Mouse (Mus musculus): ENCODE data around the gene Rchy1. TPM values are rescaled to one million over a fixed set of nuclear protein-coding genes. Genes with fewer than 3 reads are reported as not detected.
"Not testable (repeated sequence)": the region's sequence is repeated elsewhere in the genome, so short reads cannot be mapped to it uniquely, and the experiment has no call there.

Gene Rchy1
- polyA plus RNA-seq, 1 experiment from 2014 or later = 64.3 TPM

- Histone ChIP-seq H3K9ac (no peak overlapping the region), H3K27ac (no peak overlapping the region), H3K4me2 (replicated peaks) (no peak overlapping the region), H3K36me3 (replicated peaks; ENCODE audit: control insufficient read depth, insufficient read depth) (peaks cover 46% of the 10 kb centered on the region), H3K9me3 (ENCODE audit: control insufficient read depth, low read length) (no peaks in the 10 kb centered on the region), H3K27me3 (ENCODE audit: control insufficient read depth, insufficient read depth, low read length) (no peaks in the 10 kb centered on the region), H3K4me3 (replicated peaks; ENCODE audit: low read length) (no peak overlapping the region), H3K4me1 (replicated peaks; ENCODE audit: control insufficient read depth, insufficient read depth, low read length) (no peaks in the 10 kb centered on the region)
- DNase-seq (ENCODE audit: low spot score) = no peak
- 95% methylated on average over 4 of the region's 4 CpGs for WGBS
- ATAC-seq (ENCODE audit: low FRiP score) = no peak
These were observed 15.9 kb downstream of the Rchy1 start for GRCm38 (mm10) chr5:91947008-91947407.

GRCm38 (mm10) chr5:91945609-91946008 lies 17.3 kb downstream of the Rchy1 start:
- H3K27ac ChIP-seq; H3K4me1 ChIP-seq (replicated peaks; ENCODE audit: control insufficient read depth, insufficient read depth, low read length); H3K27me3 ChIP-seq (ENCODE audit: control insufficient read depth, insufficient read depth, low read length); H3K9me3 ChIP-seq (ENCODE audit: control insufficient read depth, low read length); DNase-seq (ENCODE audit: low spot score); H3K4me2 ChIP-seq (replicated peaks); H3K9ac ChIP-seq; H3K4me3 ChIP-seq (replicated peaks; ENCODE audit: low read length): not testable (repeated sequence)
- WGBS = 50% methylated on average over 1 of the region's 1 CpGs
- 0 out of 2 replicates have a peak, but pooled peaks have one; percentile 24 for ATAC-seq (ENCODE audit: low FRiP score)
- peaks cover 32% of the 10 kb centered on the region for H3K36me3 ChIP-seq (replicated peaks; ENCODE audit: control insufficient read depth, insufficient read depth)

- no peak for DNase-seq (ENCODE audit: low spot score)
- H3K4me2 ChIP-seq (replicated peaks) = no peak overlapping the region
- H3K9ac ChIP-seq = no peak overlapping the region
- no peak overlapping the region for H3K4me3 ChIP-seq (replicated peaks; ENCODE audit: low read length)
- H3K4me1 ChIP-seq (replicated peaks; ENCODE audit: control insufficient read depth, insufficient read depth, low read length) = peaks cover 8% of the 10 kb centered on the region
- H3K9me3 ChIP-seq (ENCODE audit: control insufficient read depth, low read length) = no peaks in the 10 kb centered on the region
- 85% methylated on average over 2 of the region's 2 CpGs for WGBS
- no peak for ATAC-seq (ENCODE audit: low FRiP score)
- H3K27me3 ChIP-seq (ENCODE audit: control insufficient read depth, insufficient read depth, low read length) = no peaks in the 10 kb centered on the region
- H3K27ac ChIP-seq = no peak overlapping the region
- no peaks in the 10 kb centered on the region for H3K36me3 ChIP-seq (replicated peaks; ENCODE audit: control insufficient read depth, insufficient read depth)
These were observed 49.6 kb downstream of the Rchy1 start for GRCm38 (mm10) chr5:91913231-91913630.

GRCm38 (mm10) chr5:91911384-91912106 lies 51.3 kb downstream of the Rchy1 start:
- no peak overlapping the region for H3K27ac ChIP-seq
- H3K4me1 ChIP-seq (replicated peaks; ENCODE audit: control insufficient read depth, insufficient read depth, low read length) = peaks cover 8% of the 10 kb centered on the region
- H3K27me3 ChIP-seq (ENCODE audit: control insufficient read depth, insufficient read depth, low read length) = no peaks in the 10 kb centered on the region
- no peaks in the 10 kb centered on the region for H3K9me3 ChIP-seq (ENCODE audit: control insufficient read depth, low read length)
- no peaks in the 10 kb centered on the region for H3K36me3 ChIP-seq (replicated peaks; ENCODE audit: control insufficient read depth, insufficient read depth)
- H3K9ac ChIP-seq = no peak overlapping the region
- no peak overlapping the region for H3K4me2 ChIP-seq (replicated peaks)
- WGBS = 57% methylated on average over 13 of the region's 13 CpGs
- peak; percentile 66; the same call in 1 of the 2 replicates for ATAC-seq (ENCODE audit: low FRiP score)
- H3K4me3 ChIP-seq (replicated peaks; ENCODE audit: low read length) = no peak overlapping the region
- peak; percentile 34 for DNase-seq (ENCODE audit: low spot score)

- Histone ChIP-seq H3K9ac (no peak overlapping the region), H3K4me1 (replicated peaks; ENCODE audit: control insufficient read depth, insufficient read depth, low read length) (peaks cover 8% of the 10 kb centered on the region), H3K36me3 (replicated peaks; ENCODE audit: control insufficient read depth, insufficient read depth) (no peaks in the 10 kb centered on the region), H3K27ac (no peak overlapping the region), H3K4me2 (replicated peaks) (no peak overlapping the region), H3K27me3 (ENCODE audit: control insufficient read depth, insufficient read depth, low read length) (no peaks in the 10 kb centered on the region), H3K4me3 (replicated peaks; ENCODE audit: low read length) (no peak overlapping the region), H3K9me3 (ENCODE audit: control insufficient read depth, low read length) (no peaks in the 10 kb centered on the region)
- WGBS = 92% methylated on average over 4 of the region's 4 CpGs
- no peak for DNase-seq (ENCODE audit: low spot score)
- no peak for ATAC-seq (ENCODE audit: low FRiP score)
These were observed 52.3 kb downstream of the Rchy1 start for GRCm38 (mm10) chr5:91910616-91911015.

GRCm38 (mm10) chr5:91909010-91909620 lies 53.8 kb downstream of the Rchy1 start:
- H3K9me3 ChIP-seq (ENCODE audit: control insufficient read depth, low read length) = no peaks in the 10 kb centered on the region
- DNase-seq (ENCODE audit: low spot score) = peak; percentile 47
- H3K4me1 ChIP-seq (replicated peaks; ENCODE audit: control insufficient read depth, insufficient read depth, low read length) = peaks cover 8% of the 10 kb centered on the region
- 37% methylated on average over 10 of the region's 10 CpGs for WGBS
- no peaks in the 10 kb centered on the region for H3K36me3 ChIP-seq (replicated peaks; ENCODE audit: control insufficient read depth, insufficient read depth)
- H3K27me3 ChIP-seq (ENCODE audit: control insufficient read depth, insufficient read depth, low read length) = no peaks in the 10 kb centered on the region
- H3K4me3 ChIP-seq (replicated peaks; ENCODE audit: low read length) = no peak overlapping the region
- peak; percentile 66; the same call in 1 of the 2 replicates for ATAC-seq (ENCODE audit: low FRiP score)
- no peak overlapping the region for H3K4me2 ChIP-seq (replicated peaks)
- H3K27ac ChIP-seq = 0 out of 2 replicates have a peak overlapping the region, but pooled peaks have one; percentile 23
- no peak overlapping the region for H3K9ac ChIP-seq

Other genes starting within 250 kb of the Rchy1 start
- gene Odaph, start 24.4 kb upstream of the Rchy1 start, polyA plus RNA-seq (2014; fragmentation: Nextera tagmentation; extraction: Ambion mirVana) = 0.38 TPM in 1 of 2 replicates, not detected in the other
- 13.5 and 18.9 TPM in 2 replicates for gene Cdkl2, start 80.8 kb upstream of the Rchy1 start, polyA plus RNA-seq (2014; fragmentation: Nextera tagmentation; extraction: Ambion mirVana)
- 377 and 384 TPM in 2 replicates for gene G3bp2, start 120.7 kb upstream of the Rchy1 start, polyA plus RNA-seq (2014; fragmentation: Nextera tagmentation; extraction: Ambion mirVana)
- gene Uso1, start 174.9 kb upstream of the Rchy1 start, polyA plus RNA-seq (2014; fragmentation: Nextera tagmentation; extraction: Ambion mirVana) = 27.4 and 30.9 TPM in 2 replicates